Comparison of ENCODE assay signal across 21 mouse cellular contexts in the genomic region with DNA sequence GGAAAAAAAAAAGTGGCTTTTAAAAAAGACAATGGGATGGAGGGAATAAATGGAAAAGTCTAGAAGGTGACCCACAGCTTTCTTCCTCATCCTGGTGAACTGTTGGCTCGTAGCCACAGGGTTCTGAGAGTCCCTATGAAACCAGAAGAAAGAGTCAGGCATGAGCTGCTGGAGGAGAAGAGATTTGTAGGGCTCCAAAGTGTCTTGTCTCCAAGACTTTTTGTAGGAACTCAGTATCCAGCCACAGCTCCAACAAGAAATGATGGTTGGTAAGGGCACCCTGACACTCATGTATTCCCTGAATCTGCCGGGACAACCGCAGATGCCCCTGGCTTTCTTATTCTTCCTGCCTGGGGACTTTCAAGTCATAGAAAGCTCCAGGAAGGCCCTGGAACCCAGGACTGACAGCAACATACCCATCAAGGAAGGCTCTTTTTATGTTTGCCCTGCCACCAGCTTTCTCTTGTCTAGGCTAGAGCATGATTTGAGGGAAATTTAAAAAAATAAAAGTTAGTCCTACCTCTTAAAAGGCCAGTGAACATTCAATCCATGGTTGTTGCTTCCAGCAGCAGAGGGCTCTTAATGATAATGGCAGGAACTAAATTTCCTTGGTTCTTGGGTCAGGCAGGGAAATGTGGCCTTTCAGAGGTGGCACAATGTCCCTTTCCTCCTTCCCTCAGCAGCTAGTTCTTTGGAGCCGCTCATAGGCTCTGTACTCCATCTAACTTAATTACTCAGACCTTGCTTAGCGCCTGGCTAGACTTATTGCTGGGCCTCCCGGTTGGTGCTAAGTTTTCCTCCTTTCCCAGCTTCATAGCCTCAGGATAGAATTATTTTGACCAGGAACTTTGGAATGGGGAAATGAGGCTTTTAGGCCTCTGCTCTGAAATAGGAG. TPM values are rescaled to one million over a fixed set of nuclear protein-coding genes. Genes with fewer than 3 reads are reported as not detected.
DNase-seq lines count a peak whose midpoint lies in the region; ATAC-seq lines count a peak whose summit lies in the region.
"Had no signal": no experiment of that assay in that cellular context is flagged by ENCODE, and none has a peak within 500 bp of the region (broad histone marks: within the 10 kb centered on the region; RNA-seq: fewer than 3 reads in every experiment).

No protein-coding gene starts in this region.

- H3K9ac ChIP-seq in embryonic facial prominence, embryonic 12.5 days, result no peak overlapping the region
- no peak overlapping the region for H3K9ac ChIP-seq in midbrain, embryonic 11.5 days (ENCODE audit: low read length)
- H3K9ac ChIP-seq in midbrain, embryonic 13.5 days (replicated peaks), result no peak overlapping the region
- H3K9ac ChIP-seq: forebrain, embryonic 13.5 days; liver, embryonic 15.5 days had no signal

- H3K36me3 ChIP-seq in embryonic facial prominence, embryonic 12.5 days, result no peaks in the 10 kb centered on the region
- no peaks in the 10 kb centered on the region for H3K36me3 ChIP-seq in embryonic facial prominence, embryonic 10.5 days (replicated peaks)
- no peaks in the 10 kb centered on the region; the same call in 1 of the 2 replicates for H3K36me3 ChIP-seq in midbrain, embryonic 11.5 days (ENCODE audit: control insufficient read depth, insufficient read depth, low read length)
- H3K36me3 ChIP-seq in midbrain, embryonic 13.5 days, result no peaks in the 10 kb centered on the region
- peaks cover 12% of the 10 kb centered on the region for H3K36me3 ChIP-seq in limb, embryonic 10.5 days
- H3K36me3 ChIP-seq: liver, embryonic 15.5 days had no signal

- no peak for DNase-seq in embryonic facial prominence, embryonic 10.5 days (ENCODE audit: low spot score)
- DNase-seq in midbrain, embryonic 11.5 days (ENCODE audit: low spot score, missing footprints), result peak; percentile 94
- DNase-seq in limb, embryonic 10.5 days (ENCODE audit: low spot score), result no peak
- DNase-seq in right cerebral cortex, postnatal 25 days, result no peak
- no peak for DNase-seq in adipocyte (ENCODE audit: low spot score)
- DNase-seq: cerebellum, adult 2 months; cerebellum, postnatal 36 days; gastrocnemius, postnatal 10 days; kidney, adult 8-10 months; kidney, postnatal 14 days; spleen, adult 18-20 months; thymus, postnatal 36 days had no signal

- ATAC-seq in embryonic facial prominence, embryonic 12.5 days (ENCODE audit: insufficient number of reproducible peaks, insufficient read depth, low FRiP score, low TSS enrichment), result no peak
- no peak for ATAC-seq in midbrain, embryonic 11.5 days (ENCODE audit: low FRiP score)
- no peak for ATAC-seq in midbrain, embryonic 13.5 days
- ATAC-seq: forebrain, embryonic 13.5 days; lung, postnatal 0 days; midbrain, embryonic 16.5 days had no signal

- no peak overlapping the region for H3K4me3 ChIP-seq in embryonic facial prominence, embryonic 12.5 days
- H3K4me3 ChIP-seq in embryonic facial prominence, embryonic 10.5 days, result no peak overlapping the region
- H3K4me3 ChIP-seq in midbrain, embryonic 11.5 days (ENCODE audit: low read depth, low read length), result no peak overlapping the region
- H3K4me3 ChIP-seq in midbrain, embryonic 13.5 days (replicated peaks), result no peak overlapping the region
- H3K4me3 ChIP-seq in limb, embryonic 10.5 days, result peak overlapping the region; percentile 88
- H3K4me3 ChIP-seq: erythroblast, embryonic 14.5 days; forebrain, embryonic 13.5 days; layer of hippocampus, adult 2 months; liver, embryonic 15.5 days had no signal

- H3K27me3 ChIP-seq in embryonic facial prominence, embryonic 12.5 days, result peaks cover 79% of the 10 kb centered on the region
- peaks cover 100% of the 10 kb centered on the region for H3K27me3 ChIP-seq in embryonic facial prominence, embryonic 10.5 days (replicated peaks; ENCODE audit: low read depth, poor library complexity, severe bottlenecking)
- peaks cover 95% of the 10 kb centered on the region for H3K27me3 ChIP-seq in midbrain, embryonic 11.5 days (ENCODE audit: control insufficient read depth, insufficient read depth, low read length)
- H3K27me3 ChIP-seq in midbrain, embryonic 13.5 days, result peaks cover 100% of the 10 kb centered on the region
- H3K27me3 ChIP-seq in limb, embryonic 10.5 days (ENCODE audit: low read depth, poor library complexity, severe bottlenecking), result peaks cover 63% of the 10 kb centered on the region
- H3K27me3 ChIP-seq: CH12.LX had no signal

- H3K9me3 ChIP-seq in embryonic facial prominence, embryonic 12.5 days, result no peaks in the 10 kb centered on the region
- no peaks in the 10 kb centered on the region for H3K9me3 ChIP-seq in embryonic facial prominence, embryonic 10.5 days
- H3K9me3 ChIP-seq in midbrain, embryonic 11.5 days (ENCODE audit: control insufficient read depth, low read length), result no peaks in the 10 kb centered on the region
- no peaks in the 10 kb centered on the region for H3K9me3 ChIP-seq in midbrain, embryonic 13.5 days
- no peaks in the 10 kb centered on the region for H3K9me3 ChIP-seq in limb, embryonic 10.5 days (replicated peaks)
- H3K9me3 ChIP-seq: forebrain, embryonic 13.5 days; liver, embryonic 15.5 days had no signal

- H3K4me2 ChIP-seq in embryonic facial prominence, embryonic 12.5 days (replicated peaks), result peak overlapping the region; percentile 66; the same call in 1 of the 2 replicates
- no peak overlapping the region for H3K4me2 ChIP-seq in midbrain, embryonic 11.5 days
- H3K4me2 ChIP-seq in midbrain, embryonic 13.5 days (replicated peaks), result no peak overlapping the region
- H3K4me2 ChIP-seq: forebrain, embryonic 13.5 days; liver, embryonic 15.5 days had no signal

- 17% methylated on average over 6 of the region's 6 CpGs for WGBS in embryonic facial prominence, embryonic 12.5 days
- 8% methylated on average over 6 of the region's 6 CpGs for WGBS in embryonic facial prominence, embryonic 10.5 days
- WGBS in midbrain, embryonic 11.5 days, result 8% methylated on average over 6 of the region's 6 CpGs
- 7% methylated on average over 6 of the region's 6 CpGs for WGBS in midbrain, embryonic 13.5 days
- 7% methylated on average over 6 of the region's 6 CpGs for WGBS in limb, embryonic 10.5 days

- H3K4me1 ChIP-seq in embryonic facial prominence, embryonic 12.5 days, result no peaks in the 10 kb centered on the region
- H3K4me1 ChIP-seq in embryonic facial prominence, embryonic 10.5 days, result peaks cover 46% of the 10 kb centered on the region
- H3K4me1 ChIP-seq in midbrain, embryonic 11.5 days (ENCODE audit: control insufficient read depth, insufficient read depth, low read length), result peaks cover 15% of the 10 kb centered on the region
- peaks cover 12% of the 10 kb centered on the region for H3K4me1 ChIP-seq in midbrain, embryonic 13.5 days (replicated peaks)
- H3K4me1 ChIP-seq in limb, embryonic 10.5 days, result peaks cover 60% of the 10 kb centered on the region

- H3K27ac ChIP-seq in embryonic facial prominence, embryonic 12.5 days, result no peak overlapping the region
- H3K27ac ChIP-seq in embryonic facial prominence, embryonic 10.5 days (replicated peaks), result no peak overlapping the region
- H3K27ac ChIP-seq in midbrain, embryonic 11.5 days (ENCODE audit: low read depth, low read length), result no peak overlapping the region
- no peak overlapping the region for H3K27ac ChIP-seq in midbrain, embryonic 13.5 days
- H3K27ac ChIP-seq in limb, embryonic 10.5 days, result peak overlapping the region; percentile 99
- H3K27ac ChIP-seq: forebrain, embryonic 13.5 days; layer of hippocampus, adult 2 months; liver, embryonic 15.5 days had no signal

RNA-seq across cellular contexts. Expression of a gene that starts 11.3 kb away (rescaled TPM):
- polyA plus RNA-seq in embryonic facial prominence, embryonic 12.5 days (2016; fragmentation: Nextera tagmentation; extraction: Ambion mirVana), result 14.5 and 15.2 TPM in 2 replicates
- 1.6 and 2.5 TPM in 2 replicates for polyA plus RNA-seq in embryonic facial prominence, embryonic 10.5 days (2016; fragmentation: Nextera tagmentation; extraction: Ambion mirVana)
- polyA plus RNA-seq in midbrain, embryonic 11.5 days (2014; fragmentation: Nextera tagmentation; extraction: Ambion mirVana), result 1.6 and 1.8 TPM in 2 replicates
- polyA plus RNA-seq in midbrain, embryonic 13.5 days (2015; fragmentation: Nextera tagmentation; extraction: Ambion mirVana), result 0.35 and 0.39 TPM in 2 replicates
- 25.8 and 41.2 TPM in 2 replicates for polyA plus RNA-seq in limb, embryonic 10.5 days (2016; fragmentation: Nextera tagmentation; extraction: Ambion mirVana)
- polyA plus RNA-seq: erythroblast, embryonic 14.5 days had no signal
